ENCODE assay signal across 23 mouse cellular contexts in the genomic region with DNA sequence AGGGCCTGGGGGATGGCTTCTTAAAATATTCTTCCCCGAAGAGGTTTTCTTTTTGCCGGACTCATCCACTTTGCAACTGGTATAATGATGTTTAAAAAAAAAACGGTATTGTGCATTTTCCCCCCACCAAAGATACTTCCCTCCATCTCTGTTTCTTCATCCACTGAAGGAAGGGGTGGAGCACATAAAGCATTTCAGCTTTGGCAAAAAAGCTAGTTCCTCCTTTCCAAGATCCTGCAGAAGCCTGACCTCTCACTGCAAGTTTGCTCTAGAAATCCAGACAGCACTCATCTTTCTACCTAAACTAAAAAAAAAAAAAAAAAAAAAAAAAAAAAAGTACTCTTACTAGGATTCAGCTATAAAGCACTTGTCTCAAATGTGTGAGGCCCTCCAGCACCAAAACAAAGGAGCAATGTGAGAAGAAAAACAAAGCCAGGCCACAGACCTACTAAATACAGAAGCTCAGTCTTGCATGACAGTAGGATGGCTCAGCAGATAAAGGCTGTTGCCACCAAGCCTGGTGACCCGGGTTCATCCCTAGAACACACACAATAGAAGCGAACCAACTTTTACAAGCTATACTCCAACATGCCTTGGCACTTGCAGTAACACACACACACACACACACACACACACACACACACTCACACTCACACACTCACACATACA. TPM values are rescaled to one million over a fixed set of nuclear protein-coding genes. Genes with fewer than 3 reads are reported as not detected.
DNase-seq lines count a peak whose midpoint lies in the region; ATAC-seq and TF ChIP-seq lines count a peak whose summit lies in the region.
"Had no signal": no experiment of that assay in that cellular context is flagged by ENCODE, and none has a peak within 500 bp of the region (broad histone marks: within the 10 kb centered on the region; RNA-seq: fewer than 3 reads in every experiment).

No protein-coding gene starts in this region.

- H3K4me3 ChIP-seq in forebrain, embryonic 10.5 days, result no peak overlapping the region
- H3K4me3 ChIP-seq in forebrain, embryonic 16.5 days (replicated peaks; ENCODE audit: low read length), result no peak overlapping the region
- H3K4me3 ChIP-seq in kidney, embryonic 16.5 days (ENCODE audit: low read length), result no peak overlapping the region
- H3K4me3 ChIP-seq in kidney, adult 2 months (ENCODE audit: insufficient read depth, low read depth, low read length), result no peak overlapping the region
- H3K4me3 ChIP-seq in MEL (ENCODE audit: control insufficient read depth in 1 of 2, insufficient read depth in 1 of 2, low read depth in 2 of 2, low read length in 2 of 2) (no peak overlapping the region), macrophage (ENCODE audit: inconsistent target) (no peak overlapping the region)
- H3K4me3 ChIP-seq: hindbrain, embryonic 13.5 days; midbrain, embryonic 15.5 days; stomach, embryonic 15.5 days had no signal

- H3K4me1 ChIP-seq in forebrain, embryonic 10.5 days, result peaks cover 8% of the 10 kb centered on the region
- no peaks in the 10 kb centered on the region for H3K4me1 ChIP-seq in forebrain, embryonic 16.5 days (replicated peaks; ENCODE audit: control insufficient read depth, insufficient read depth, low read length)
- H3K4me1 ChIP-seq in kidney, embryonic 16.5 days (ENCODE audit: insufficient read depth, low read length), result no peaks in the 10 kb centered on the region
- H3K4me1 ChIP-seq in kidney, adult 2 months (ENCODE audit: control insufficient read depth, insufficient read depth, low read length), result no peaks in the 10 kb centered on the region
- H3K4me1 ChIP-seq in MEL (ENCODE audit: control insufficient read depth in 1 of 2, insufficient read depth in 2 of 2, low read length in 2 of 2), result peaks cover 0 to 2% of the 10 kb centered on the region in 2 experiments; a peak in 1 of 4 replicates
- H3K4me1 ChIP-seq: hindbrain, embryonic 13.5 days; midbrain, embryonic 15.5 days; stomach, embryonic 15.5 days had no signal

- H3K79me2 ChIP-seq in MEL (ENCODE audit: control insufficient read depth, insufficient read depth, low read length, poor library complexity) (no peaks in the 10 kb centered on the region), macrophage (ENCODE audit: inconsistent target) (no peaks in the 10 kb centered on the region)

- no peak for TF ChIP-seq EP300 in MEL (IDR thresholded peaks at IDR 0.05; ENCODE audit: low read depth in 1 of 2, low read length in 2 of 2)

- H3K27ac ChIP-seq in forebrain, embryonic 10.5 days, result peak overlapping the region; percentile 75
- no peak overlapping the region for H3K27ac ChIP-seq in forebrain, embryonic 16.5 days (ENCODE audit: low read length)
- no peak overlapping the region for H3K27ac ChIP-seq in kidney, embryonic 16.5 days (ENCODE audit: low read length)
- H3K27ac ChIP-seq in kidney, adult 2 months (ENCODE audit: insufficient read depth, low read depth, low read length), result no peak overlapping the region
- H3K27ac ChIP-seq in MEL (ENCODE audit: control insufficient read depth, low read depth, low read length) (no peak overlapping the region), macrophage (peak overlapping the region; percentile 58)
- H3K27ac ChIP-seq: hindbrain, embryonic 13.5 days; midbrain, embryonic 15.5 days; stomach, embryonic 15.5 days had no signal

- no peak overlapping the region for H3K4me2 ChIP-seq in forebrain, embryonic 16.5 days (ENCODE audit: low read length)
- no peak overlapping the region for H3K4me2 ChIP-seq in kidney, embryonic 16.5 days (replicated peaks; ENCODE audit: low read depth, low read length)
- H3K4me2 ChIP-seq: hindbrain, embryonic 13.5 days; midbrain, embryonic 15.5 days; stomach, embryonic 15.5 days had no signal

- 62% methylated on average over 5 of the region's 5 CpGs for WGBS in forebrain, embryonic 10.5 days
- 51% methylated on average over 5 of the region's 5 CpGs for WGBS in forebrain, embryonic 16.5 days
- 57% methylated on average over 5 of the region's 5 CpGs for WGBS in kidney, embryonic 16.5 days
- 59% methylated on average over 5 of the region's 5 CpGs for WGBS in kidney, adult 2 months
- WGBS in macrophage (ENCODE audit: missing documents), result 25% methylated on average over 4 of the region's 5 CpGs

- TF ChIP-seq POLR2A in kidney, adult 2 months (IDR thresholded peaks at IDR 0.05; ENCODE audit: low read depth, low read length), result no peak
- no peak for TF ChIP-seq POLR2A in MEL (IDR thresholded peaks at IDR 0.05; ENCODE audit: control insufficient read depth in 1 of 2, insufficient read depth in 1 of 2, low read depth in 1 of 2, low read length in 2 of 2, poor library complexity in 1 of 2)

- no peak overlapping the region for H3K9ac ChIP-seq in forebrain, embryonic 16.5 days (replicated peaks; ENCODE audit: low read depth, low read length)
- H3K9ac ChIP-seq in kidney, embryonic 16.5 days (replicated peaks; ENCODE audit: low read length), result no peak overlapping the region
- H3K9ac ChIP-seq in MEL (ENCODE audit: control insufficient read depth, low read depth, low read length, poor library complexity, severe bottlenecking), result no peak overlapping the region
- H3K9ac ChIP-seq: hindbrain, embryonic 13.5 days; liver, postnatal 0 days; midbrain, embryonic 15.5 days; stomach, embryonic 15.5 days had no signal

- no peaks in the 10 kb centered on the region for H3K9me3 ChIP-seq in forebrain, embryonic 10.5 days
- no peaks in the 10 kb centered on the region for H3K9me3 ChIP-seq in forebrain, embryonic 16.5 days (ENCODE audit: control insufficient read depth, low read length)
- H3K9me3 ChIP-seq in kidney, embryonic 16.5 days (ENCODE audit: low read length), result no peaks in the 10 kb centered on the region
- H3K9me3 ChIP-seq in MEL (replicated peaks; ENCODE audit: insufficient read depth, low read length), result no peaks in the 10 kb centered on the region
- H3K9me3 ChIP-seq: G1E; hindbrain, embryonic 13.5 days; midbrain, embryonic 15.5 days; stomach, embryonic 15.5 days had no signal

- DNase-seq in forebrain, embryonic 10.5 days (ENCODE audit: extremely low spot score, low spot score), result no peak
- DNase-seq in kidney, adult 2 months, result no peak
- DNase-seq in MEL (ENCODE audit: low read depth, low spot score), result peak; percentile 40
- no peak for DNase-seq in spleen, postnatal 36 days (ENCODE audit: low spot score in 2 of 2)
- DNase-seq in frontal cortex, postnatal 36 days (ENCODE audit: low spot score in 2 of 2), result no peak
- DNase-seq: adrenal gland, postnatal 25 days; cerebellum, adult 18-20 months; cerebellum, postnatal 25 days; gastrocnemius, postnatal 14 days; kidney, postnatal 36 days; left cerebral cortex, postnatal 4 days; liver; liver, postnatal 0 days; lung, postnatal 4 days; right cerebral cortex, postnatal 14 days; thymus, adult 2 months had no signal

- no peak for ATAC-seq in forebrain, embryonic 16.5 days
- peak; percentile 57; the same call in 1 of the 2 replicates for ATAC-seq in kidney, embryonic 16.5 days (ENCODE audit: low FRiP score, low TSS enrichment)
- ATAC-seq: liver, postnatal 0 days; midbrain, embryonic 15.5 days had no signal

- no peak for TF ChIP-seq CTCF in kidney, adult 2 months (conservative IDR thresholded peaks at IDR 0.05; ENCODE audit: insufficient read depth, insufficient read length, low read depth, low read length)
- no peak for TF ChIP-seq CTCF in MEL (IDR thresholded peaks at IDR 0.05 in 2 of 3, conservative IDR thresholded peaks at IDR 0.05 in 1 of 3; ENCODE audit: control insufficient read depth in 1 of 3, insufficient read depth in 1 of 3, low read depth in 2 of 3, low read length in 3 of 3, poor library complexity in 1 of 3, severe bottlenecking in 1 of 3)

- no peak for TF ChIP-seq RAD21 in MEL (IDR thresholded peaks at IDR 0.05; ENCODE audit: low read depth, low read length)

- H3K36me3 ChIP-seq in forebrain, embryonic 10.5 days (replicated peaks), result no peaks in the 10 kb centered on the region
- no peaks in the 10 kb centered on the region for H3K36me3 ChIP-seq in forebrain, embryonic 16.5 days (ENCODE audit: control insufficient read depth, insufficient read depth)
- H3K36me3 ChIP-seq in kidney, embryonic 16.5 days (ENCODE audit: insufficient read depth, low read length), result no peaks in the 10 kb centered on the region
- no peaks in the 10 kb centered on the region for H3K36me3 ChIP-seq in kidney, adult 2 months (ENCODE audit: control insufficient read depth, insufficient read depth, low read length)
- peaks cover 0 to 2% of the 10 kb centered on the region in 2 experiments; a peak in 1 of 4 replicates for H3K36me3 ChIP-seq in MEL (ENCODE audit: control insufficient read depth in 1 of 2, insufficient read depth in 2 of 2, low read length in 2 of 2)
- H3K36me3 ChIP-seq in macrophage (ENCODE audit: inconsistent target), result no peaks in the 10 kb centered on the region
- H3K36me3 ChIP-seq: G1E; hindbrain, embryonic 13.5 days; midbrain, embryonic 15.5 days; stomach, embryonic 15.5 days had no signal

- H3K27me3 ChIP-seq in forebrain, embryonic 10.5 days (ENCODE audit: poor library complexity, severe bottlenecking), result peaks cover 91% of the 10 kb centered on the region
- H3K27me3 ChIP-seq in forebrain, embryonic 16.5 days (replicated peaks; ENCODE audit: control insufficient read depth, insufficient read depth, low read length), result no peaks in the 10 kb centered on the region; the same call in 1 of the 2 replicates
- H3K27me3 ChIP-seq in kidney, embryonic 16.5 days (ENCODE audit: insufficient read depth, low read length), result 0 out of 2 replicates have a peak, but pooled peaks cover 7% of the 10 kb centered on the region
- no peaks in the 10 kb centered on the region for H3K27me3 ChIP-seq in kidney, adult 2 months (replicated peaks; ENCODE audit: control insufficient read depth, insufficient read depth, low read length)
- H3K27me3 ChIP-seq in MEL (ENCODE audit: control insufficient read depth in 1 of 2, insufficient read depth in 2 of 2, low read length in 2 of 2), result peaks cover 0 to 1% of the 10 kb centered on the region in 2 experiments; a peak in 1 of 4 replicates
- H3K27me3 ChIP-seq: stomach, embryonic 15.5 days had no signal

TF ChIP-seq in MEL, 35 proteins besides CTCF, POLR2A, EP300 and RAD21 (continues in another document):
- no peak for TF ChIP-seq ZKSCAN1 (IDR thresholded peaks at IDR 0.05; ENCODE audit: low read depth, low read length)

RNA-seq across cellular contexts. Expression of gene Ap1s2, which starts 41.0 kb away (rescaled TPM):
- polyA plus RNA-seq in forebrain, embryonic 10.5 days (2016; fragmentation: Nextera tagmentation; extraction: Ambion mirVana), result 19.8 and 22.8 TPM in 2 replicates
- 128 and 130 TPM in 2 replicates for polyA plus RNA-seq in forebrain, embryonic 16.5 days (2015; fragmentation: Nextera tagmentation; extraction: Ambion mirVana)
- polyA plus RNA-seq in kidney, embryonic 16.5 days (2015; fragmentation: Nextera tagmentation; extraction: Ambion mirVana), result 19.8 and 22.3 TPM in 2 replicates
- polyA plus RNA-seq in kidney, adult 2 months (2012; rRNA removed), result 1.2 and 2.2 TPM in 2 replicates
- 10.1 TPM in 2 replicates for total RNA-seq in MEL (2012; rRNA removed)
- polyA plus RNA-seq in MEL (2012; ENCODE audit: insufficient read depth in 1 of 2, insufficient read length in 2 of 2, low read depth in 1 of 2, low replicate concordance in 2 of 2, missing spikeins in 1 of 2) (1 to 10 TPM in 1 of 2 experiments, not detected in 1; 9.3 TPM), macrophage (2018) (95.1 to 153 TPM (median 101 TPM) in 3 replicates)
- total RNA-seq in macrophage (2018; cell fraction: chromatin; rRNA removed), result 10 to 100 TPM in 24 of 26 experiments, 1 to 10 TPM in 2; 6.1 to 95.8 (median 47.0) TPM
- 100 to 1,000 TPM in 3 of 26 experiments, 10 to 100 TPM in 23; 37.6 to 108 (median 75.5) TPM for total RNA-seq in macrophage (2018; cell fraction: cytosol; rRNA removed)
- total RNA-seq in macrophage (2018; cell fraction: nucleus; rRNA removed), result 100 to 1,000 TPM in 7 of 26 experiments, 10 to 100 TPM in 19; 20.0 to 191 (median 67.2) TPM

Comparison
In these comparisons a context has a peak if more than half of its experiments do, and no peak if none do; other contexts are left out.
1. H3K27ac ChIP-seq: peak in forebrain, embryonic 10.5 days (single experiment) and macrophage (single experiment); none in forebrain, embryonic 16.5 days (single experiment), kidney, embryonic 16.5 days (single experiment), kidney, adult 2 months (single experiment) and MEL (single experiment).